Mouse (Mus musculus): ENCODE results near the gene Ttc7b.

- TF ChIP-seq CTCF (IDR thresholded peaks at IDR 0.05) (no peak), EP300 (IDR thresholded peaks at IDR 0.05) (no peak)
These were observed 55.4 kb downstream of the Ttc7b start for GRCm38 (mm10) chr12:100465101-100465715.
